Mouse (Mus musculus) E14TG2a.4 (cell line): ENCODE data around the gene Pdik1l.

Experiments
- CTCF ChIP-seq: conservative IDR thresholded peaks from 2 replicates; pipeline ENCODE4 v1.5.1; 2014; ENCODE audit warnings: low read length
- NANOG ChIP-seq: IDR thresholded peaks from 2 replicates; pipeline ENCODE4 v1.6.1; 2014; ENCODE audit warnings: borderline replicate concordance, low read length, mixed read lengths

- TF ChIP-seq CTCF (peak; percentile 85), NANOG (no peak)
Measured at GRCm38 (mm10) chr4:134312901-134313300, 25.2 kb upstream of the Pdik1l start.
